Mouse (Mus musculus) midbrain, postnatal 0 days (tissue): ENCODE measurements around the gene Col20a1. TPM values are rescaled to one million over a fixed set of nuclear protein-coding genes. Genes with fewer than 3 reads are reported as not detected.

Experiments
- ATAC-seq: fragments of 200-750 bp; cut with Nextera tagmentation; 2 replicates; pipeline ENCODE4 v1.8.0; 2017; ENCODE audit warnings: moderate number of reproducible peaks, mild to moderate bottlenecking, moderate TSS enrichment, moderate library complexity; ENCODE audit not compliant: low FRiP score
- DNase-seq: peaks from one replicate; pipeline ENCODE4 v3.0.0-alpha.2; 2015; ENCODE audit warnings: low spot score
- H3K27ac ChIP-seq: fragments of 300-500 bp; sonication (generic); 2 replicates; pipeline ENCODE4 v1.5.1; 2014; ENCODE audit warnings: low read depth, mild to moderate bottlenecking, low read length, mixed read lengths
- H3K27me3 ChIP-seq: fragments of 300-500 bp; sonication (generic); 2 replicates; pipeline ENCODE4 v1.6.1; 2014; ENCODE audit warnings: low read length, control low read depth, mixed read lengths; ENCODE audit not compliant: insufficient read depth
- H3K36me3 ChIP-seq: fragments of 300-500 bp; sonication (generic); 2 replicates; pipeline ENCODE4 v1.6.1; 2014; ENCODE audit warnings: low read length, control low read depth, mixed read lengths; ENCODE audit not compliant: insufficient read depth
- H3K4me1 ChIP-seq: fragments of 300-500 bp; sonication (generic); 2 replicates; pipeline ENCODE4 v1.6.1; 2014; ENCODE audit warnings: mild to moderate bottlenecking, control low read depth, antibody characterized with exemption, low read length, mixed read lengths; ENCODE audit not compliant: insufficient read depth
- H3K4me2 ChIP-seq: fragments of 300-500 bp; sonication (generic); 2 replicates; pipeline ENCODE4 v1.6.1; 2014; ENCODE audit warnings: low read depth, mild to moderate bottlenecking, low read length, mixed read lengths; ENCODE audit not compliant: poor library complexity, severe bottlenecking
- H3K4me3 ChIP-seq: fragments of 300-500 bp; sonication (generic); 2 replicates; pipeline ENCODE4 v1.5.1; 2014; ENCODE audit warnings: low read depth, mild to moderate bottlenecking, low read length, moderate library complexity
- H3K9ac ChIP-seq: fragments of 300-500 bp; sonication (generic); replicated peaks from 2 replicates; pipeline ENCODE4 v1.6.1; 2014; ENCODE audit warnings: mild to moderate bottlenecking, low read length, moderate library complexity, mixed read lengths; ENCODE audit not compliant: poor library complexity, severe bottlenecking
- H3K9me3 ChIP-seq: fragments of 300-500 bp; sonication (generic); 2 replicates; pipeline ENCODE4 v1.6.1; 2016; ENCODE audit warnings: low read length, control low read depth
- CTCF ChIP-seq: IDR thresholded peaks from 2 replicates; pipeline ENCODE4 v1.5.1; 2016; ENCODE audit warnings: antibody characterized with exemption, mild to moderate bottlenecking
- WGBS: fragments of 180-500 bp; shearing (Covaris S2); extraction: QIAGEN DNeasy Blood & Tissue Kit; methylation state at CpG from one replicate; pipeline ENCODE4 v1.1.7; 2014; 5-methylcytosine and 5-hydroxymethylcytosine counted together
- polyA plus RNA-seq: library from polyadenylated mRNA; unstranded; fragments of >200 nt; fragmentation: Nextera tagmentation; extraction: Ambion mirVana; gene quantifications from 2 replicates; pipeline ENCODE4 v1.2.1, GENCODE M21; 2015
- total RNA-seq: library from RNA; depleted of rRNA; stranded (reverse); fragments of >200 nt; gene quantifications from 2 replicates; pipeline ENCODE4 v1.2.3, GENCODE M21; 2014

Col20a1 gene
- total and polyA plus RNA-seq, 2 experiments from 2014 or later: 0.14 to 0.44 TPM

DNA sequence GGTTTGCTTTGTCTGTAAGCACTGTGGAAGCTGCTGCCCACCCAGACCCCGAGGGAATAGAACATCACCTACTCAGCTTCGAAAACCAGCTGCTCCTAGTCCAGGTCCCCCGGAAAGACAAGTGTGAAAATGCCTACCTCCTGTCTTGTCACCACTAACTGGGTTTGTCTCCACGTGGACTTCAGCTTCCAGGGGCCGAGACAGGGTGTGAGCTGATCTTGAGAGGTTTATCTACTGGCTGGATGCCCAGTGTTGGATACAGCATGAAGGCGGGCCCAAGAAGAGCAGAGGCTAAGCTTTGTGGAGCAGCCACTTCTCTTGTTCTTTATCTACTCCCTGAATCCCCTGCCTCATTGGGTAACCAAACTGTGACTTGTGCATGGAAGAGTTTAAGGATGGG lies 47.0 kb downstream of the Col20a1 start:
- no peak overlapping the region for H3K27ac ChIP-seq
- no peak overlapping the region for H3K4me2 ChIP-seq
- 66% methylated on average over 6 of the region's 6 CpGs for WGBS
- DNase-seq: no peak
- no peak overlapping the region for H3K9ac ChIP-seq
- ATAC-seq: no peak
- no peaks in the 10 kb centered on the region for H3K27me3 ChIP-seq
- H3K9me3 ChIP-seq: no peaks in the 10 kb centered on the region
- peaks cover 20% of the 10 kb centered on the region for H3K36me3 ChIP-seq
- peaks cover 3% of the 10 kb centered on the region; the same call in 1 of the 2 replicates for H3K4me1 ChIP-seq
- no peak overlapping the region for H3K4me3 ChIP-seq
- TF ChIP-seq CTCF: no peak

DNA sequence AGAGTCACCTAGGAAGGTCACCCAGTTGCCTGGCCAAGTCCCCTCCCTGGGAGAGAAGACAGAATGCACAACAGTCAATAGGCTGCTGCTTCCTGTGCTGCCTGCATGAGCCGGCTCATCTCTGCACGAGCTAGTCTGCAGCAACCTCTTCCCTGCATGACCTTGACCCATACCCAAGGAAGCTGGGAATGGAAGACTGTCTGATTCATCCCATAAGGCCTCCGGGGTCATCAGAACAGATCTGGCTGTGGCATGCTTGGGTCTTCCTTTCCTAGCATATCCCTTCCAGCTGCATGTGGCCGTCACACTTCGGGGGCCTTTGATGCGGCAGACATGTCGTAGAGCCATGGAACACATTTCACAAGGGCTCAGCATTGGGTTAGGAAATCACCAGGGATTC lies 48.9 kb downstream of the Col20a1 start:
- H3K4me1 ChIP-seq: peaks cover 3% of the 10 kb centered on the region; the same call in 1 of the 2 replicates
- TF ChIP-seq CTCF: no peak
- DNase-seq (no peak), ATAC-seq (no peak)
- H3K9me3 ChIP-seq: no peaks in the 10 kb centered on the region
- no peaks in the 10 kb centered on the region for H3K27me3 ChIP-seq
- no peak overlapping the region for H3K4me3 ChIP-seq
- H3K36me3 ChIP-seq: peaks cover 6% of the 10 kb centered on the region; the same call in 1 of the 2 replicates
- no peak overlapping the region for H3K27ac ChIP-seq
- WGBS: 84% methylated on average over 7 of the region's 7 CpGs
- H3K4me2 ChIP-seq: no peak overlapping the region
- no peak overlapping the region for H3K9ac ChIP-seq

DNA sequence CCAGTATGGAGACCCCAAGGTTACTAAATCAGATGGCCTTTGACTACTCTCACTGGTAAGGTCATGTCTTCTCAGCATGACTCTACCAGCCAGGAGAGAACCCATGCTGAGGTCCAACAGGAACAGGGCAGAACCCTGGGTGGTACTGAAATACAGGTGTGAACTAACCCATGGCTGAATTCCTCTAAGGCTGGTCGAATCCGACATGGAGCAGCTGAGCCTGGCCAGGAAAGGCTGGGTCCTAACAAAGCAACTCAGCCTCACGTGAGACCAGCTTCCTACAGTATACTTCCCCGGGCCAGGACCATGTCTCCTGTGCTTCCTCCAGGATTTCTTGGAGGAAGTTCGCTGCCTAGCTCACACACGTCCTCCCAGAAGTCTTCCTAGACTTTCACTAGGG lies 50.2 kb downstream of the Col20a1 start:
- ATAC-seq: no peak
- WGBS: 85% methylated on average over 6 of the region's 6 CpGs
- Histone ChIP-seq H3K4me1 (peaks cover 3% of the 10 kb centered on the region; the same call in 1 of the 2 replicates), H3K4me2 (no peak overlapping the region), H3K9ac (no peak overlapping the region), H3K4me3 (no peak overlapping the region), H3K9me3 (no peaks in the 10 kb centered on the region), H3K36me3 (peaks cover 6% of the 10 kb centered on the region; the same call in 1 of the 2 replicates), H3K27ac (no peak overlapping the region), H3K27me3 (no peaks in the 10 kb centered on the region)
- DNase-seq: no peak
- TF ChIP-seq CTCF: no peak

DNA sequence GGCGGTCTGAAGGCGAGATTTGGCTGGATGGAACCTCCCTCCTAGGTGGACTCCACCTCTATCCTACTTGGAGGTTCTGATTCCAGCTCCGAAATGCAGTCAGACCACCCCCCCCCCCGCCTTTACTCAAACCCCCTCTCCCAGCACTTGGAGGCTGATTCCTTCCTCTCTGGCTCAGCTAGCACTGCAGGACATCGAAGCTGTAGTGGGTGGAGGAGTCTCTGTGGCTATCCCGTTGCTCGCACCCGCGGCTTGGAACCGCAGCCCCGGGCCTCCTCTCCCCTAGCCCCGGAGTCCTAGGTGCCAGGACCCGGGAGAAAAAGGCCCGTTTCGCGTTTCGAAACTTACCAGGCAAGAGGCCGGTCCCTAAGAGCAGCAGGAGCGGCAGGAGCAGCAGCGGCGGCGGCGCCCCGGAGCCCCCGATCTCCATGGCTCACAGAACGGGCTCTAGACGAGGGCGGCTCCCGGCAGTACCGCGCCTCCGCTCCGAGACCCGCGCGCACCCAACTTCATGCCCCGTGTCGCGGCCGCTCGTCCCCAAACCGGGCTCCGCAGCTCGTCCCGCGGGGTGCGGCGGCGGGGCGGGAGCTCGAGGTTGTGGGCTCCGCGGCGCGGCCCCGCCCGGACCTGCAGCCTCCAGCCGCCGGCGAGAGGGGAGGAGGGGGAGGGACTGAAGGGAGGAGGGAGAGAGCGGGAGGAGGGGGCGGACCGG lies 52.5 kb downstream of the Col20a1 start:
- peak overlapping the region; percentile 71 for H3K9ac ChIP-seq
- under 1% methylated on average over 51 of the region's 63 CpGs for WGBS
- no peaks in the 10 kb centered on the region for H3K9me3 ChIP-seq

DNA sequence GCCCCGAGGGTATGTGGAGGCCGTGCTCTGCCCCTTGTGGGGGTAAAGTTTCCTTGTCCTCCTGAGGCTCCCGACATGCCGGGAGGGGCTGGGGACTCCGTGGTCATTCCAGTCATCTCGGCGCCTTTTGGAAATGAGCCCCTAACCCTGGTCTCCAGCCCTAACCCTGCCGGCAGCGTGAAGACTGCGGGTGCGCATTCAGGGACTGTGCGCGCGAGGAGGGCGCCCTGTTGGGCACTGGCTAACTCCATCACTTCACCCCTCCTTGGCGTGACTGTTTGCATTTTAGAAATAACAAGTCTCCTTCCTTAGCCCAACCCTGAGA lies 53.0 kb downstream of the Col20a1 start:
- Histone ChIP-seq H3K9ac (peak overlapping the region; percentile 71), H3K27ac (no peak overlapping the region; the same call in 1 of the 2 replicates), H3K27me3 (no peaks in the 10 kb centered on the region), H3K9me3 (no peaks in the 10 kb centered on the region), H3K4me1 (peaks cover 10% of the 10 kb centered on the region), H3K36me3 (peaks cover 4% of the 10 kb centered on the region; the same call in 1 of the 2 replicates), H3K4me3 (peak overlapping the region; percentile 80), H3K4me2 (peak overlapping the region; percentile 91)
- no peak for ATAC-seq
- DNase-seq: no peak
- TF ChIP-seq CTCF: no peak; the same call in 1 of the 2 replicates
- 0% methylated on average over 14 of the region's 16 CpGs for WGBS

More for the DNA sequence above, 52.5 kb downstream of the Col20a1 start:
- H3K27me3 ChIP-seq: no peaks in the 10 kb centered on the region
- peak overlapping the region; percentile 91 for H3K4me2 ChIP-seq
- peak overlapping the region; percentile 80 for H3K4me3 ChIP-seq
- ATAC-seq: peak; percentile 33; the same call in 1 of the 2 replicates
- H3K36me3 ChIP-seq: peaks cover 4% of the 10 kb centered on the region; the same call in 1 of the 2 replicates
- peaks cover 9% of the 10 kb centered on the region for H3K4me1 ChIP-seq
- no peak for TF ChIP-seq CTCF
- peak; percentile 17 for DNase-seq
- H3K27ac ChIP-seq: peak overlapping the region; percentile 63; the same call in 1 of the 2 replicates

DNA sequence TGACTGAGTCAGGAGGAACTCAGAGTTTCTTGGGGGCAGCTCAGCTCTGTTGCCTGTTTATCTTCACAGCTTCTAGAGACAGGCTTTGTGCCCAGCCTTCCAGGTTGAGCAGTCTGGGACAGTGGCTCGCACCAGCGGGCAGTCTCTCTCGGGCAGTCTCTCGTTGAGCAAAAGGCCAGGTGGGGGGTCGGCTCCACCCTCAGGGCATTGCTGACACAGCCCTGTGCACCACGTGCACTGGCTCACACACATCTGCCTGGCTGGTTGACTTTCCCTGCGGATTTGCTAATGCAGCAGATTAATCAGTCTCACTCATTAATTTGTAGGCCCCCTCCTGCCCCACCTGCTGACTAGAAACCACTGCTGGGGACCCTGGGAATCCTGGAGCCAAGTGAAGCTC lies 55.6 kb downstream of the Col20a1 start:
- no peaks in the 10 kb centered on the region for H3K36me3 ChIP-seq
- H3K4me2 ChIP-seq: no peak overlapping the region
- no peak overlapping the region for H3K4me3 ChIP-seq
- no peaks in the 10 kb centered on the region for H3K9me3 ChIP-seq
- no peak for DNase-seq
- WGBS: 8% methylated on average over 7 of the region's 7 CpGs
- no peaks in the 10 kb centered on the region for H3K27me3 ChIP-seq
- H3K27ac ChIP-seq: no peak overlapping the region; the same call in 1 of the 2 replicates
- no peak for TF ChIP-seq CTCF
- no peak for ATAC-seq
- no peak overlapping the region for H3K9ac ChIP-seq
- H3K4me1 ChIP-seq: peaks cover 11% of the 10 kb centered on the region
